Mouse (Mus musculus) adrenal gland, adult (tissue): ENCODE measurements around the gene Rtca.

ENCODE experiments used
- DNase-seq, 2 experiments: peaks; one replicate each; pipeline ENCODE4 v3.0.0; 2022 to 2023; ENCODE audit warnings: low spot score in 1 of 2; ENCODE audit not compliant: inconsistent age in 2 of 2

Rtca gene

DNA sequence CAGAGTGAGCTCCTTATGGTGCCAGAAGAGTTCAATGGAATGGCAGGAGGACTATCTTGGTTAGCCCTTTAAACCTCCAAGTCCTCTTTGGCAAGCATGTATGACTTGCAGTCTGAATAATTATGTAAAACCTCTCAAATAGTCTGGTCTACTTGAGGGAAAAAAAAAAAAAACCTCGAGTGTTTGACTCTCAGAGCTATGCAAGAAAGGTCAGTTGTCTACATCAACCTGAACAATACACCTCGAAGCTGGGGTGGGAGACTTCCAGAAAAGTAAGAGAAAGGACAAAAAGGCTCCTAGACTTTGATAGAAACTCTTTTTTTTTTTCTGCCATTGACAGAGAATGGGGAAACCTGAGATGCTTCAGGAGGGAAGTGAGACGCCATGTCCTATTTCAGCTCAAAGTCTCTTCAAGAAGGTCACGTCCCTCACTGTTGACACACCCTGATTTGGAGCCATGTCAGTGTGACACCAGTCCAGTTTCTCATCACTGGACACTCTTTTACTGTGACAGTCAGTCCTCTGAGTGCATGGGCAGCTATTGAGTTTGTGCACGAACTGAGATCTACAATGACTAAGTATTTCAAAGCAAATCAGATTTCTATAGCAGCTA, 31.2 kb downstream of the Rtca start:
- no peak for DNase-seq

DNA sequence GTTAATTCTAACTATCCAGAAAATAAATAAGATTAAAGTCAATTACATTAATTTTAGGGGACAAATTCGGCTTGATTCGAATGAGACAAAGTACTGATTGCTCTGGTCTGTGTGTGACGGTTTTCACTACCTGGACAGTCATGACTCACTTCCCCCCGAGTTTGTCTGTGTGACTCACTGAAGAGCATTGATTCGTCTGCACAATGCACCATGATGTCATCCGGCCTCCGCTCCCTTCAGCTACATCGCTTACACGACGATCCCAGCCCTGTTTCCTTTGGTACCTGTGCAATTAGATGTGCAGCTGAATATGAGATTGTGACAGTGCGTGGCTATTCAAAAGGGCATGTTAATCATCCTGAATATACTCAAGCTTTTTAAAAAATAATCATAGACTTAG, 33.4 kb downstream of the Rtca start:
- peak; percentile 63 to 70 for DNase-seq

DNA sequence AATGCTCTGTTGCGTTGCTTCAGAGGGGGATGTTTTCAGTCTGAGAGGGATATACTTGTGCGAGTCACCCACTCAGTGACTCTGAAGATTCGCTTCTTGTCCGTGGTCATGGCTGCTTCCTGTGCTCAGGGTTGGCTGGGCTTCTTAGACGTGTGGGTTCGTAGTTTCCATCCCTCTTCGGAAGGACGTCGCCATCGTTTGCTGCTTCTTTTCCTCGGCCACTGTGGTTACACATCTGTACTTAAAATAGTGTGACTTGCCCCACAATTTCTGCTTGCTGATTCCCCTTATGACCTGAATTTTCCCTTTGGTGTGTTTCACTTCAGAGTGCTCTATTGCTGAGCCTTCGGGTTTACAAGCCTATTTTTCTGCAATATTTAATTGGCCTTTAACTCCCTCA, 42.3 kb downstream of the Rtca start:
- no peak for DNase-seq

DNA sequence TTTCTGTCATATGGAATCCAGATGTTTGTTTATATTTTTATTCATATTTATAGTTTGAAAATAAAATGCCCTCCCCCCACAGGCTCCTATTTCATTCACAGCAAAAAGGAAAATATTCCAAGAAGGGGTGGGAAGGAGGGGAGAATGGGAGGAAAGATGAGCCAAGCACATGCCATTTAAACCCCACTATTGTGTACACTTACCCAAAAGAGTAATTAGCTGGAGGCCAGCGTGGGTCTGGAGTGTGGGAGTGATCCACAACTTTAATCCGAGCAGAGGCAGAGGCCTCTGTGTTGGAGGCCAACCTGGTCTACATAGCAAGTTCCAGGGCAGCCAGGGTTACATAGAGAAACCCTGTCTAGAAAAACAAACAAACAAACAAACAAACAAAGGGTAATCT, 43.7 kb downstream of the Rtca start:
- DNase-seq = no peak

DNA sequence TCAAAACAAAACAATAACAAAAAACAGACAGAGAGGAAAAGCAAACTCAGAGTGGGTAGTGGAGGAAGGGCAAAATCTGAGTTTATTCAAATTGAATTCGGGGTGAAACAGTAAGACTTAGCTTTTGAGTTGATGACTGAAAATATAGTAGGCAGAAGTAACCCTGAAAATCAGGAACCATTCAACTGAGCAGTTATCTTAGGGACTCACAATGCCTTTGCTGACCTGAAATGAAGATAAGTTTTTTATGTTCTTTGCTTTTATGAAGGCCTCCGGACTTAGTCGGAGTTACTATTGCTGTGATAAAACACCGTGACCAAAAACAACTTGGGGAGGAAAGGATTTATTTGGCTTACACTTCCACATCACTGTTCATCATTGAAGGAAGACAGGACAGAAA, 47.0 kb downstream of the Rtca start:
- DNase-seq = no peak

DNA sequence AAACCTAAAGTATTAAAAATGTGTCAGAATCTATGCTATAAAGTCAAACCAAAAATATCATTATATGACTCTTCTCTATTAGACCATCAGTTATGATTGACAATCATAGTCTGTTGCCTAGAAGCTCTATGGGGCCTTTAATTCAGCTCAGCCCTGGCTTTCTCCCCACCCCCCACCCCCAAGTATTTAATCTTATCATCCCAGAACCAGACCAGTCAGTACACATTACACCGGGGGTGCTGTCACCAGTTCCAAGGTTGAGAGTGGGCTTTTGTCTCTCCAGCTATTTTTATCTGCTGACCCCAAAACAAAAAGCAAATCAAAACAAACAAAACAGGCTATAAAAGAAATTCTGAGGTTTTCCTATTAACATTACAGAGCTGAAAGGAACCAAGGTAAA, 53.5 kb downstream of the Rtca start:
- no peak for DNase-seq

DNA sequence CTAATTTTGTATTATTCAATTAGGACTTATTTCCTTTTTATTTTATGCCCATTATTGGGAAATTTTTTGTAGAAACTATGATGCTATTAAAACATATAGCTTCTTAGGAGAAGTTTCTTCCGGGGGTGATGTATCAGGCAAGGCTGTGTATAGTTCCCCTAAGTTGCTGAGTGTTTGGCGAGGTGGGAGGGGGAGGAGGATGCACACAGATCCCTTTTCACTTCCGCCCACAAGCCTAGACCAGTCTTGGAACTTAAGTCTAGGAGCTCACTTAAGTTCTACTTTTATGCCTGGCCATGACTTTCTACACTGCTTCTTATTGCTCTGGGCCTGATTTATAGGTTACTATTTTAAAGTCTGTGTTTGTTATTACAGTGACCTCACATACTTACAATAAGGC, 57.3 kb downstream of the Rtca start:
- DNase-seq = no peak

DNA sequence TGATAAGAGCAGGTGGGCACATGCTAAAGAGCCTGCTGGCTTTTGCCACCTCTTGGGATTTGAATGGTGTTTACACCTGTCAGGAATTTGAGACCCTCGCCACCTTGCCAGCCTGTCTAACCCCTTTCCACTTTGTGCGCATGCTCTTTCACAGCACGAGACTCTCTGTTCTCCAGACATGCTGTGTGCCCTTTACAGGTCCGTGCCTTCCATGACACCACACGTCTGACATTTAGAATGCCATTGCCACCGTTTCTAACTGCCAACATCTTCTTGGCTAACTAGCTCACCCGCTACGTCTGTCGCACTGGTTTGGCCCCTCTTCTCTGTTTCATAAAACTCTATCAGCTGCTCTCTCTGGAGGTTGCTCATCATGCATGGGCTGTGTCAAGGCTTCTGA, 63.7 kb downstream of the Rtca start:
- no peak for DNase-seq

DNA sequence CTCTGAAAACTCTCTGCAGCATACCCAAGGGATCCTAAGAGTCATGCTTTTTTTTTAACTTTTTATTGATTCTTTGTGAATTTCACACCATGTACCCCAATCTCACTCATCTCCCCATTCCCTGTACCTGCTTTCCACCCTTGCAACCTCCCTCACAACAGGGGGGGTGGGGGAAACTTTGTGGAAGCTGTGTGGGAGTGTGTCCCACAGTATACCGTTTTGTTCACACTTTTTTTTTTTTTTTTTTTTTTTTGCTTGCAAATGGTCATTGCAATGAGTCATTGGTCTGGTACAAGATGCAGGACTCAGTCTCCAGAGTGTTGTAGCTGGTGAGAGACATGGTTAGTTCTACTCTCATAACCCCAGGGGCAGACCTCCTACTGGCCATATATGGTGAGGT, 65.2 kb downstream of the Rtca start:
- no peak for DNase-seq

DNA sequence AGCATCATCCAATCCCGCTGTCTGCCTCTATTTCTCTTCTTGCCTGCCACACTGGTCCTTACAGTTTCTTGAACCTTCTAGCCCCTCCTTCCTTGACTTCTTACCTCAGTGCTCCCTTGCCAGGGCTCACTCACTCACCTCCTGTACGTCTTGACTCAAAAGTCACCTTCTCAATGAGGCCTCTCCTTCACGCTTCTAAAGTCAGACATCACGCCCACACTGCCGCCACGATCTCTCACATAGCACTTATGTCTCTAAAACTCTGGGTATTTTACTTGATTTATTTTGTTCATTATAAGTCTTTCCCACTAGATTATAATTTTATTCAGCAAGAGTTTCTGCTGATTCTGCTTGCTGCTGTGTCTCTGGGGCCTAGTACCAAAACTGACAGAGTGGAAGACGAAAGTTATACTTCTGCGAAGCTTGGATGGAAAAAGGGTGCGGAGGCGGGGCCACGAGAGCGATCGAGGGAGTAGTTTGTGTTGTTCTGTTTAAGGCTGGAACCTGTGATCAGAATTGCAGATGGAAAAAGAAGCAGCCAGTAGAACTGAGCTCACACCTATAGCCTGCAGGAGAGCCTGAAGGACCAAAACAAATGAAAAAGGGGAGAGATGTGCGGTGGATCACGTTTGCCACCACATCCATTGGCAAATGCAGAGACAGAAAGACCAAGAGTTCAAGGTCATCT, 66.3 kb downstream of the Rtca start:
- DNase-seq = no peak

DNA sequence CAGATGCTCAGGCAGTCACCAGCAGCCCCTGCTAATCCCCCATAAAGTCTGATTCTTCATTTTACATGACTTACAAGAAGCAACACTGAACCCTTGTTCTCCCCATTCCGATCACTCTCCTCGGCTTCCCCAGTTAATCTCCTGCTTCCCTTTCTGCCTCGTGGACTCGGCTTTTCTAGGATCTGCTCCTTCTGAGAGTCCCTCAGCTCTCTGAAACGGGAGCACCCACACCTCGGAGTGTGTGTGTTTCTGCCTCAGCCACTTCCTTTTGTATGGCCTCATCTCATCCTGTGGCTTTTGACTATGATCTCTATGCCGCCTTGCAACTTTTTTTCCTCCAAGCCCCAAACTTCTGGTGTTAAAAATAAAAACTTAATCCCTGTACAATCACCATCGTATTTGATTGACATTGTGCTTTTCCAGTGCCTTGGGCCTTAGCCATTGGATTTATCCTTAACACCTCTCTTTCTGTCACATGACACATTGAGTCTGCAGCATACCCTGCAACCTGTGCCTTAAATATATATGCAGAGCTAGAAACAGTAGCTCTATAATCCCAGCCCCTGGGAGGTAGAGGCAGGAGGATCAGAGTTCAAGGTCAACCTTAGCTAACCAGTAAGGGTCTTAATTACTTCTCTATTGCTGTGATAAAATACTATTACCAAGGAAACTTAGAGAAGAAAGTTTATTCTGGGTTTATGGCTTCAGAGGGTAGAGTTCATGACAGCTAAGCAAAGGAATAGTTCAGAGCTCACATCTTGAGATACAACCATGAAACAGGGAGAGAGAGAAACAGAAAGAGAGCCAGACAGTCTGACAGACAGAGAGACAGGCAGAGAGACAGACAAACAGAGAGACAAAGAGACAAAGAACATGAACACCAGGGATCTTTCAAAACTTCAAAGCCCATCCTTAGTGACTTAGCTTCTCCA, 67.7 kb downstream of the Rtca start:
- DNase-seq = no peak
